Mouse (Mus musculus) adrenal gland, postnatal 10 days (tissue): ENCODE measurements around the gene Gm10057. TPM values are rescaled to one million over a fixed set of nuclear protein-coding genes. Genes with fewer than 3 reads are reported as not detected.
"Not testable (repeated sequence)": the region's sequence is repeated elsewhere in the genome, so short reads cannot be mapped to it uniquely, and the experiment has no call there.

Experiments
- DNase-seq: peaks from one replicate; pipeline ENCODE4 v3.0.0; 2021; ENCODE audit warnings: mixed read lengths
- long read RNA-seq, 2 experiments: library from polyadenylated mRNA; stranded (forward); transcript quantifications; one replicate each; pipeline ENCODE4 v2.0.0; 2021
- total RNA-seq, 2 experiments: library from RNA; stranded (reverse); gene quantifications; 2 replicates each; pipeline ENCODE4 v1.2.3; 2021

Gene Gm10057
- total RNA-seq = not detected
- long read RNA-seq, experiment 1 = 0 reads
- long read RNA-seq, experiment 2 = 0 reads

- not testable (repeated sequence) for DNase-seq
These were observed at the start of gene Gm10057 for GRCm38 (mm10) chrX:154054939-154055338. Gene Gm10057, minus strand, starts transcription at chrX:154055039.

GRCm38 (mm10) chrX:154033727-154034126 is 21.1 kb downstream of the Gm10057 start, which contains the start of gene 4921511M17Rik:
Gene 4921511M17Rik, minus strand, starts transcription at chrX:154033827.
- not testable (repeated sequence) for DNase-seq

- DNase-seq = not testable (repeated sequence)
These were observed 42.3 kb downstream of the Gm10057 start, which contains the start of gene Samt1 for GRCm38 (mm10) chrX:154012540-154012939. Gene Samt1, minus strand, starts transcription at chrX:154012640.

Other genes with a start within 250 kb of the Gm10057 start
- gene Spin2c, start 222.8 kb downstream of the Gm10057 start, total RNA-seq = 1 to 10 TPM in 1 of 2 experiments, under 1 TPM in 1; 0.81 to 1.1 TPM
- gene Samt1, start 42.4 kb downstream of the Gm10057 start, total RNA-seq = not detected
- gene 4921511M17Rik, start 21.2 kb downstream of the Gm10057 start, total RNA-seq = not detected
- gene Gm15140, start 65.6 kb upstream of the Gm10057 start, total RNA-seq = not detected